Mouse (Mus musculus) olfactory bulb, adult 2 months (tissue): ENCODE data around the gene Zfp354c.

Experiments used
- CTCF ChIP-seq: fragments of 200-500 bp; IDR thresholded peaks from 2 replicates; pipeline ENCODE4 v1.5.1; 2012; ENCODE audit warnings: low read depth, mild to moderate bottlenecking, low read length, moderate library complexity; ENCODE audit not compliant: insufficient read depth
- POLR2A ChIP-seq: fragments of 200-500 bp; IDR thresholded peaks from 2 replicates; pipeline ENCODE4 v1.6.1; 2012; ENCODE audit warnings: mild to moderate bottlenecking, low read depth, low read length, moderate library complexity; ENCODE audit not compliant: insufficient read depth

DNA sequence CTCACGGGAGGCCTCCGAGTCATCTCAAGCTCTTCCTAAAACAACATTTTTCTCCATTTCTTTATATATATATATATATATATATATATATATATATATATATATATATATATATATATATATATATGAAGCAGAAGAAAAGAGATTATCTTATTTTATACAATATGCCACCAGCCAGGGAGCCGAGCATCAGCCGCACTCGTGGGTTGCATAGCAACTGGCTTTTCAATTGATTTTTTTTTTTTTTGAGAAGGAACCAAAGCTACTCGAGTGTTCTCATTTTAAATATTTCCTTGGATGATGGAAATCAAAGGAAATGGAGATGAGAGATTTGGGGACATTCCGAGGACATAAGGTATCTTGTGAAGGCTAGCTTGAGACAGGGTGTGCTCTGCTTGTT is 61.1 kb downstream of the Zfp354c start:
- TF ChIP-seq POLR2A: no peak
- no peak for TF ChIP-seq CTCF
